15 mouse cellular contexts compared by ENCODE assay signal in genomic region chr8:115613946-115614584, GRCm38 (mm10).
A peak's percentile ranks its signal among the peaks of the same experiment; 100 is the strongest.
DNase-seq lines count a peak whose midpoint lies in the region; ATAC-seq and TF ChIP-seq lines count a peak whose summit lies in the region.
"Had no signal": no experiment of that assay in that cellular context is flagged by ENCODE, and none has a peak within 500 bp of the region (broad histone marks: within the 10 kb centered on the region; RNA-seq: fewer than 3 reads in every experiment).

No protein-coding gene starts in this region.

- H3K4me3 ChIP-seq in gastrocnemius, adult 2 months = no peak overlapping the region
- no peak overlapping the region for H3K4me3 ChIP-seq in liver, adult 2 months (ENCODE audit: insufficient read depth, low read depth, low read length)
- H3K4me3 ChIP-seq in liver, embryonic 12.5 days = no peak overlapping the region
- H3K4me3 ChIP-seq: embryonic facial prominence, embryonic 10.5 days; hindbrain, embryonic 13.5 days; layer of hippocampus, adult 2 months; limb, embryonic 10.5 days; lung, embryonic 15.5 days had no signal

- H3K9me3 ChIP-seq in liver, embryonic 12.5 days (replicated peaks) = no peaks in the 10 kb centered on the region
- H3K9me3 ChIP-seq: embryonic facial prominence, embryonic 10.5 days; hindbrain, embryonic 13.5 days; limb, embryonic 10.5 days; lung, embryonic 15.5 days had no signal

- H3K36me3 ChIP-seq in liver, adult 2 months (ENCODE audit: control insufficient read depth, insufficient read depth, low read length) = no peaks in the 10 kb centered on the region
- no peaks in the 10 kb centered on the region for H3K36me3 ChIP-seq in liver, embryonic 12.5 days
- H3K36me3 ChIP-seq: embryonic facial prominence, embryonic 10.5 days; hindbrain, embryonic 13.5 days; limb, embryonic 10.5 days; lung, embryonic 15.5 days had no signal

- 70% methylated on average over 5 of the region's 5 CpGs for WGBS in liver, adult 2 months
- 28% methylated on average over 5 of the region's 5 CpGs for WGBS in liver, embryonic 12.5 days (ENCODE audit: insufficient replicate concordance)

- no peaks in the 10 kb centered on the region for H3K79me2 ChIP-seq in liver, adult 2 months (ENCODE audit: control insufficient read depth, insufficient read depth, low read length)

- H3K27ac ChIP-seq in gastrocnemius, adult 2 months = peak overlapping the region; percentile 31; the same call in 1 of the 2 replicates
- peak overlapping the region; percentile 58 for H3K27ac ChIP-seq in liver, adult 2 months (replicated peaks; ENCODE audit: insufficient read depth, low read depth, low read length)
- H3K27ac ChIP-seq in liver, embryonic 12.5 days = no peak overlapping the region
- H3K27ac ChIP-seq: embryonic facial prominence, embryonic 10.5 days; hindbrain, embryonic 13.5 days; layer of hippocampus, adult 2 months; limb, embryonic 10.5 days; lung, embryonic 15.5 days had no signal

- no peak for DNase-seq in gastrocnemius, adult 2 months
- no peak for DNase-seq in gastrocnemius, postnatal 36 days
- peak; percentile 48 for DNase-seq in liver, adult 2 months (ENCODE audit: extremely low read depth, low read depth, low spot score)
- peak; percentile 18 to 63 for DNase-seq in heart, adult 9 months (ENCODE audit: low spot score in 2 of 2)
- DNase-seq in monocyte, adult 2 months (ENCODE audit: low read depth in 1 of 2, low spot score in 2 of 2) = peak; percentile 15 to 16
- no peak for DNase-seq in urinary bladder, adult 18-20 months (ENCODE audit: low spot score in 2 of 2)
- DNase-seq: cerebellum, postnatal 10 days; gastrocnemius, postnatal 10 days; kidney, adult 11 months had no signal

- TF ChIP-seq POLR2A in liver, adult 2 months (IDR thresholded peaks at IDR 0.05; ENCODE audit: extremely low read depth, insufficient read depth, low read length) = no peak

- no peak for ATAC-seq in liver, embryonic 12.5 days

- no peaks in the 10 kb centered on the region for H3K4me1 ChIP-seq in liver, adult 2 months (ENCODE audit: control insufficient read depth, insufficient read depth, low read length)
- H3K4me1 ChIP-seq in liver, embryonic 12.5 days = no peaks in the 10 kb centered on the region
- H3K4me1 ChIP-seq: embryonic facial prominence, embryonic 10.5 days; hindbrain, embryonic 13.5 days; limb, embryonic 10.5 days; lung, embryonic 15.5 days had no signal

- no peak overlapping the region for H3K4me2 ChIP-seq in liver, embryonic 12.5 days
- H3K4me2 ChIP-seq: hindbrain, embryonic 13.5 days; lung, embryonic 15.5 days had no signal

- intact Hi-C loops in gastrocnemius, adult 2 months (cut with DNase I) = no loop called here
- intact Hi-C loops in gastrocnemius, postnatal 36 days (cut with DNase I) = no loop called here

- TF ChIP-seq CTCF in gastrocnemius, adult 2 months (IDR thresholded peaks at IDR 0.05) = no peak
- no peak for TF ChIP-seq CTCF in liver, adult 2 months (IDR thresholded peaks at IDR 0.05; ENCODE audit: low read depth, low read length)

- H3K27me3 ChIP-seq in liver, adult 2 months (ENCODE audit: control insufficient read depth, insufficient read depth, low read length) = no peaks in the 10 kb centered on the region
- no peaks in the 10 kb centered on the region for H3K27me3 ChIP-seq in liver, embryonic 12.5 days (replicated peaks)
- H3K27me3 ChIP-seq: hindbrain, embryonic 13.5 days; lung, embryonic 15.5 days had no signal

- H3K9ac ChIP-seq in liver, adult 2 months (ENCODE audit: low read depth, low read length) = no peak overlapping the region
- no peak overlapping the region for H3K9ac ChIP-seq in liver, embryonic 12.5 days
- H3K9ac ChIP-seq: hindbrain, embryonic 13.5 days; lung, embryonic 15.5 days had no signal

Comparison
In these comparisons a context has a peak if more than half of its experiments do, and no peak if none do; other contexts are left out.
1. DNase-seq: peak in liver, adult 2 months (single experiment), heart, adult 9 months (2 of 2) and monocyte, adult 2 months (2 of 2); none in gastrocnemius, adult 2 months (single experiment), gastrocnemius, postnatal 36 days (0 of 2) and urinary bladder, adult 18-20 months (0 of 2).